ENCODE assay signal across 25 mouse cellular contexts in genomic region chr10:87922263-87922662, GRCm38 (mm10).
A peak's percentile ranks its signal among the peaks of the same experiment; 100 is the strongest.
DNase-seq lines count a peak whose midpoint lies in the region; ATAC-seq lines count a peak whose summit lies in the region.
"Had no signal": no experiment of that assay in that cellular context is flagged by ENCODE, and none has a peak within 500 bp of the region (broad histone marks: within the 10 kb centered on the region; RNA-seq: fewer than 3 reads in every experiment).

No protein-coding gene starts in this region.

- WGBS in heart, embryonic 12.5 days: 89% methylated on average over 3 of the region's 3 CpGs
- WGBS in embryonic facial prominence, embryonic 10.5 days: 84% methylated on average over 3 of the region's 3 CpGs

- H3K9ac ChIP-seq in heart, embryonic 12.5 days: no peak overlapping the region
- H3K9ac ChIP-seq: embryonic facial prominence, embryonic 13.5 days; embryonic facial prominence, embryonic 15.5 days; forebrain, embryonic 13.5 days; forebrain, embryonic 15.5 days; forebrain, postnatal 0 days had no signal

- H3K27ac ChIP-seq in heart, embryonic 12.5 days (ENCODE audit: poor library complexity, severe bottlenecking): no peak overlapping the region
- no peak overlapping the region for H3K27ac ChIP-seq in embryonic facial prominence, embryonic 10.5 days (replicated peaks)
- H3K27ac ChIP-seq: embryonic facial prominence, embryonic 13.5 days; embryonic facial prominence, embryonic 15.5 days; forebrain, embryonic 13.5 days; forebrain, embryonic 15.5 days had no signal

- no peaks in the 10 kb centered on the region for H3K9me3 ChIP-seq in heart, embryonic 12.5 days (replicated peaks)
- no peaks in the 10 kb centered on the region for H3K9me3 ChIP-seq in embryonic facial prominence, embryonic 10.5 days
- H3K9me3 ChIP-seq: embryonic facial prominence, embryonic 13.5 days; embryonic facial prominence, embryonic 15.5 days; forebrain, embryonic 13.5 days; forebrain, embryonic 15.5 days; G1E had no signal

- H3K27me3 ChIP-seq in heart, embryonic 12.5 days (replicated peaks): no peaks in the 10 kb centered on the region
- H3K27me3 ChIP-seq in embryonic facial prominence, embryonic 10.5 days (replicated peaks; ENCODE audit: low read depth, poor library complexity, severe bottlenecking): no peaks in the 10 kb centered on the region
- H3K27me3 ChIP-seq: CH12.LX; embryonic facial prominence, embryonic 13.5 days; embryonic facial prominence, embryonic 15.5 days; forebrain, embryonic 15.5 days; Patski had no signal

- no peak overlapping the region for H3K4me3 ChIP-seq in heart, embryonic 12.5 days
- H3K4me3 ChIP-seq in embryonic facial prominence, embryonic 10.5 days: no peak overlapping the region
- H3K4me3 ChIP-seq: embryonic facial prominence, embryonic 13.5 days; embryonic facial prominence, embryonic 15.5 days; erythroblast, embryonic 14.5 days; forebrain, embryonic 13.5 days; forebrain, embryonic 15.5 days had no signal

- H3K4me2 ChIP-seq in heart, embryonic 12.5 days: no peak overlapping the region
- H3K4me2 ChIP-seq: embryonic facial prominence, embryonic 13.5 days; embryonic facial prominence, embryonic 15.5 days; forebrain, embryonic 13.5 days; forebrain, embryonic 15.5 days had no signal

- peak; percentile 60 for DNase-seq in heart, adult 11 months
- DNase-seq in fibroblast of lung, adult 2 months (ENCODE audit: low read depth): peak; percentile 62
- DNase-seq in embryonic facial prominence, embryonic 10.5 days (ENCODE audit: low spot score): no peak
- no peak for DNase-seq in kidney, postnatal 10 days
- DNase-seq: adrenal gland, adult 2 months; adrenal gland, postnatal 10 days; adrenal gland, postnatal 25 days; B cell, adult 2 months; cerebellum, adult 11-12 months; cerebellum, adult 2 months; cerebellum, adult 9-10 months; cerebellum, postnatal 10 days; cerebellum, postnatal 25 days; forebrain, postnatal 0 days had no signal

- H3K4me1 ChIP-seq in heart, embryonic 12.5 days (replicated peaks): peaks cover 9% of the 10 kb centered on the region
- 0 out of 2 replicates have a peak, but pooled peaks cover 2% of the 10 kb centered on the region for H3K4me1 ChIP-seq in embryonic facial prominence, embryonic 10.5 days

- peaks cover 8% of the 10 kb centered on the region for H3K36me3 ChIP-seq in heart, embryonic 12.5 days
- peaks cover 10% of the 10 kb centered on the region; the same call in 1 of the 2 replicates for H3K36me3 ChIP-seq in embryonic facial prominence, embryonic 10.5 days (replicated peaks)
- H3K36me3 ChIP-seq: embryonic facial prominence, embryonic 13.5 days; embryonic facial prominence, embryonic 15.5 days; forebrain, embryonic 15.5 days; G1E had no signal

- ATAC-seq in heart, embryonic 12.5 days (ENCODE audit: insufficient number of reproducible peaks, low FRiP score): no peak
- ATAC-seq: activated CD4-positive, CD25-positive, alpha-beta regulatory T cell, adult 4 months; CD4-positive, CD25-positive, alpha-beta regulatory T cell, adult 4 months; forebrain, embryonic 13.5 days; forebrain, embryonic 15.5 days; forebrain, postnatal 0 days; Patski had no signal

Comparison
In these comparisons a context has a peak if more than half of its experiments do, and no peak if none do; other contexts are left out.
1. DNase-seq: peak in heart, adult 11 months (single experiment) and fibroblast of lung, adult 2 months (single experiment); none in embryonic facial prominence, embryonic 10.5 days (single experiment) and kidney, postnatal 10 days (single experiment).